Mouse (Mus musculus): ENCODE measurements at regions not wholly inside any gene's neighbourhood (a gene's known extent, or its start where the extent isn't known, plus 50 kb on each side); places are given as distances from the start of the nearest gene placed in this dataset.
"Not testable (repeated sequence)": the region's sequence is repeated elsewhere in the genome, so short reads cannot be mapped to it uniquely, and the experiment has no call there.

GRCm38 (mm10) chr11:91242061-91242460 is 335.3 kb downstream of the Kif2b start:
- not testable (repeated sequence) for TF ChIP-seq CTCF, POLR2A (IDR thresholded peaks at IDR 0.05; ENCODE audit: extremely low read depth, insufficient read depth, low read length)
